Mouse (Mus musculus) brain, adult 10 weeks (tissue): Measurements from ENCODE around the gene Cd79a. TPM values are rescaled to one million over a fixed set of nuclear protein-coding genes. Genes with fewer than 3 reads are reported as not detected.

Experiments used
- polyA plus RNA-seq: library from polyadenylated mRNA; stranded (reverse); fragments of 350-450 nt; fragmentation: Illumina TruSeq; extraction: RNeasy Lipid Tissue Mini Kit (QIAGEN cat#74804); gene quantifications from one replicate; pipeline ENCODE4 v1.2.3, GENCODE M21; 2015; ENCODE audit warnings: low read depth, low replicate concordance

Cd79a gene
- polyA plus RNA-seq = not detected

GRCm38 (mm10) chr7:24897224-24897623 is at the start of gene Cd79a:
Gene Cd79a (plus strand): TSS chr7:24897381.

DNA sequence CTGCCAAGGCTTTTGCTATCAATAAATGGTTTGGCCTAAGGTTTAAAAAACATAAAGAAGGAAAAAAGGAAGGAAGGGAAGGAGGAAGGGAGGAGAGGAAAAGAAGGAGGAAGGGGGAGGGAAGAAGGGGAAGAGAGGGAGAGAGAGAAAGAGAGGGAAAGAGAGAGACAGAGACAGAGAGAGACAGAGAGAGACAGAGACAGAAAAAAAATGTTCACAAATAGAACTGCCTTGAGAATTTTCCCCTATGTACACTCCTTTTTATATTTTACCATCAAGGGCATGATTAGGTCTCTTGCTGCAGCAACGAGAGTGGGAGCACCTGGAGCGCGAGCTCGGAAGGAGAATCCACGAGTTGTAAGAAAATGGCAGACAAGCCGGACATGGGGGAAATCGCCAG is 35.3 kb upstream of the Cd79a start, which contains the start of gene Gm9844:
TSS of gene Gm9844 (plus strand) at position 301 of the 400 bp plus-strand sequence.

DNA sequence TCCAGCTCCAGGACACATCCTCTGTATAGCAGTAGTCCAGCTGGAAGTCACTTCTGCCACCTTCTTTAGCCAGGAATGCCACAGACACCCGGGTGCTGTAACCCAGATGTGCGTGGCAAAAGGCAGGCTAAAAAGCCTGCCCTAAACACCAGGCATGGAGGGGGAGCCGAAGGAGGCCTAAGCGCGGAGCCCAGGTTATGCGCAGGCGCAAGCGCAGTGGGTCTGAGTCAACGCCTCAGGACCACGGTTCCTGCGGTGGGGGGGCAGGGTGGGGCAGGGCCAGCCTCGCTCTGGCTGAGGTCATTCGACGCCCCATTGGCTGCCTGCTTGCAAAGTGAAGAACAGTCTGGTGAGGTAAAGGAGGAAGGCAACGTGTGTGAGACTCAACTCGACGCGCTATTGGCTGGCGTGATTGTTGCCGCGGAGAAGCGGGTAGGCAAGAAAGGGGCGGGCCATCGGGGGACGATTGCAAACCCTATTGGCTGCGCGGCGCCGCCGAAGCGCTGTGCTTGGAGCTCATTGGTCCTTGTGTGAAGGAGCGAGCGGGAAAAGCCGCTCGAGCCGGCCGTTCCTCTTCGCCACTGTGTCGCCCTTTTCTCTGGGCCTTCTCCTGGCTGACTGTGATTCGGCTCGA is 27.5 kb upstream of the Cd79a start, which contains the start of the genes Lypd4 and Dmrtc2:
TSS of gene Lypd4 (minus strand) at position 410 of the 634 bp plus-strand sequence.
TSS of gene Dmrtc2 (plus strand) at position 526 of the 634 bp plus-strand sequence.

DNA sequence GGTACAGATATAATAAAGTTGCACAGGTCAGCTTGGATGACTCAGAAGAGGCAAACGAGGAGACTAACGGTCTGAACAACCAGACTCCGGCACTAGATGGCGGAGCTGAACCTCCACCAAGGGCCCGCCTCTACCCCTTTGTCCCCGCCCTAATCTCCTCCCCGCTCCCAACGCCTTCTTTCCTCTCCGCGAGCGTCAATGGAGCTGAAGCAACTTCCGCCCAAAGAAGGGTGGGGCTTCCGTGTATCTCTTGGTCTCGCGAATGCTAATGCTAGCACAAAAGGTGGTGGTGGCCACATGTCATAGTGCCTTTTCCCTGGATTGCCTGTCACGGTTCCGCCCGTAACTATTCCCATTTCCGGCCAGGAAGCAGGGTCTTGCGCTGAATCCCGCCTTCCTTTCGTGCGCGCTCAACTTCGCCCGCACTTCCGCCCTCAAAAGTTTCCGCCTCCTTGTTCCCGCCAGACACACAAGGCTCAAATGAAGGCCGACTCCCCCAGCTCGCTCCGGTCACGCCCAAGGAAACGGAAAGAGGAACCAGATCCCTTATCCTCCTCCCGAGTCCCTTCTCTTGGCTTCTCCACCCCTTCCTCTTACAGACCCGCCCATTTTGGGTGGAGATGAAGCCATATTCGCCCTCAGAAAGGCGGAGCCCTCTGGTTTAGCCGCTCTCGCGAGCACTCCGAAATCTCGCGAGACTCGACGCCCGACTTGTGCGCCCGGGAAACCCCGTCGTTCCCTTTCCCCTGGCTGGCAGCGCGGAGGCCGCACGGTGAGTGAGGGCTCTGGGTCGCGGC is 13.1 kb upstream of the Cd79a start, which contains the start of gene Rps19:
TSS of gene Rps19 (plus strand) at position 476 of the 797 bp plus-strand sequence.

DNA sequence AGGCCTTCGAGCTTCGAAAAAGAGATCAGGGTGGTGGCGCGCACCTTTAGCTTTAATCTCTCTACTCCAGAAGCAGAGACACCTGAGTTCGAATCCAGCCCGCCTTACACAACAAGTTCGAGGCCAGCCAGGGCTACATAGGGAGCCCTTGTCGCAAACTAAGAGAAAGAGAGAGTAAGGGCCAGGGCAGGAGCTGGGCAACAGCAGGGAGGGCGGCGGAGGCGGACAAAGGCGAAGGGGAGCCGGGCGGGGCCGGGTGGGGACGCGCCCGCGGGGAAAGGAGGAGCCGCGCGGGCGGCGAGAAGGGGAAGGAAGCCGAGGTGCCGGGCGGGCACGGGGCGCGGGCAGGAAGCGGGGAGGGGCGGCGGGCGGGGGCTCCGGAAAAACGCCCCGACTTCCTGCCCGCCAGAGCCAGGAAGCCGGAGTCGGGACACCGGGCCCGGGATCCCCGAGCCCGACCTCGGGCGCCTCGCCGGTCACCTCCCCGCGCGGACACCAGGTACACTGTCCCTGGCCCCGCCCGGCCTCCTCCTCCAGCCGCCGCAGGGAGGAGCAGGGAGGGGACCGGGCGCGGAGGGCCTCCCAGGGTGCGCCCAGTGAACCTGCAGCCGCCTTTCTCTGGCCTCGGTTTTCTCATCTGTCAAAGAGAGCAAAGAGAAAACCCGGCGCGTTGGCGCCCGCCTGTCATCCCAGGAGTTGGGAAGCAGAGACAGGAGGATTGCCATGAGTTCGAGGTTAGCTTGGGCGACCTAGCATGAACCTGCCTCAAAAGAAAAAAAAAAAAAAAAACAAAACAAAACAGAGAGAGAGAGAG is 5.7 kb downstream of the Cd79a start, which contains the start of gene Arhgef1:
TSS of gene Arhgef1 (plus strand) at position 283 of the 814 bp plus-strand sequence.

GRCm38 (mm10) chr7:24944257-24944950 is 47.2 kb downstream of the Cd79a start, which contains the start of gene Gm4881:
Gene Gm4881 (minus strand): TSS chr7:24944494.

Other genes starting within 250 kb of the Cd79a start
- gene Tex101, start 220.7 kb upstream of the Cd79a start, polyA plus RNA-seq = not detected
- not detected for gene BC049730, start 188.1 kb upstream of the Cd79a start, polyA plus RNA-seq
- gene Gm4763, start 170.5 kb upstream of the Cd79a start, polyA plus RNA-seq = not detected
- not detected for gene Cd177, start 137.1 kb upstream of the Cd79a start, polyA plus RNA-seq
- gene Ceacam10, start 120.2 kb upstream of the Cd79a start, polyA plus RNA-seq = not detected
- 5.7 TPM for gene Gm9844, start 35.2 kb upstream of the Cd79a start, polyA plus RNA-seq
- gene Lypd4, start 27.4 kb upstream of the Cd79a start, polyA plus RNA-seq = not detected
- not detected for gene Dmrtc2, start 27.3 kb upstream of the Cd79a start, polyA plus RNA-seq
- gene Rps19, start 13.0 kb upstream of the Cd79a start, polyA plus RNA-seq = 828 TPM
- gene Arhgef1, start 5.5 kb downstream of the Cd79a start, polyA plus RNA-seq = 52.4 TPM
- 0.55 TPM for gene Gm4881, start 47.1 kb downstream of the Cd79a start, polyA plus RNA-seq
- 268 TPM for gene Rabac1, start 75.4 kb downstream of the Cd79a start, polyA plus RNA-seq
- gene Atp1a3, start 108.6 kb downstream of the Cd79a start, polyA plus RNA-seq = 1,176 TPM
- gene Grik5, start 175.0 kb downstream of the Cd79a start, polyA plus RNA-seq = 104 TPM
- gene Zfp574, start 175.2 kb downstream of the Cd79a start, polyA plus RNA-seq = 16.5 TPM